Mouse (Mus musculus): ENCODE data around the gene Sox18. TPM values are rescaled to one million over a fixed set of nuclear protein-coding genes. Genes with fewer than 3 reads are reported as not detected.

Gene Sox18
- polyA plus RNA-seq, 1 experiment from 2014 or later: 53.6 TPM

- H3K4me1 ChIP-seq (ENCODE audit: control insufficient read depth, insufficient read depth, low read length): no peaks in the 10 kb centered on the region
- H3K36me3 ChIP-seq (ENCODE audit: control insufficient read depth, insufficient read depth): peaks cover 49% of the 10 kb centered on the region
- no peaks in the 10 kb centered on the region for H3K9me3 ChIP-seq (replicated peaks; ENCODE audit: control insufficient read depth, low read length)
- 87% methylated on average over 6 of the region's 6 CpGs for WGBS
- H3K9ac ChIP-seq (ENCODE audit: low read length): no peak overlapping the region
- no peaks in the 10 kb centered on the region for H3K27me3 ChIP-seq (ENCODE audit: control insufficient read depth, insufficient read depth, low read length)
- no peak overlapping the region for H3K4me2 ChIP-seq (ENCODE audit: low read depth, low read length)
- no peak overlapping the region for H3K27ac ChIP-seq (ENCODE audit: low read length)
- ATAC-seq (replicated peaks; ENCODE audit: extremely low read depth, insufficient read depth, low FRiP score): no peak
- no peak overlapping the region for H3K4me3 ChIP-seq (ENCODE audit: low read length)
These were observed 24.6 kb downstream of the Sox18 start for GRCm38 (mm10) chr2:181646626-181647472.

- no peak overlapping the region for H3K27ac ChIP-seq (ENCODE audit: low read length)
- no peaks in the 10 kb centered on the region for H3K4me1 ChIP-seq (ENCODE audit: control insufficient read depth, insufficient read depth, low read length)
- H3K27me3 ChIP-seq (ENCODE audit: control insufficient read depth, insufficient read depth, low read length): no peaks in the 10 kb centered on the region
- H3K36me3 ChIP-seq (ENCODE audit: control insufficient read depth, insufficient read depth): peaks cover 53% of the 10 kb centered on the region
- H3K9ac ChIP-seq (ENCODE audit: low read length): no peak overlapping the region
- 94% methylated on average over 3 of the region's 3 CpGs for WGBS
- no peak overlapping the region for H3K4me2 ChIP-seq (ENCODE audit: low read depth, low read length)
- no peak overlapping the region for H3K4me3 ChIP-seq (ENCODE audit: low read length)
- H3K9me3 ChIP-seq (replicated peaks; ENCODE audit: control insufficient read depth, low read length): no peaks in the 10 kb centered on the region
- no peak for ATAC-seq (replicated peaks; ENCODE audit: extremely low read depth, insufficient read depth, low FRiP score)
These were observed 25.8 kb downstream of the Sox18 start for GRCm38 (mm10) chr2:181645666-181646065.

- Histone ChIP-seq H3K9ac (ENCODE audit: low read length) (no peak overlapping the region), H3K4me3 (ENCODE audit: low read length) (no peak overlapping the region), H3K27ac (ENCODE audit: low read length) (no peak overlapping the region), H3K27me3 (ENCODE audit: control insufficient read depth, insufficient read depth, low read length) (no peaks in the 10 kb centered on the region), H3K9me3 (replicated peaks; ENCODE audit: control insufficient read depth, low read length) (no peaks in the 10 kb centered on the region), H3K4me2 (ENCODE audit: low read depth, low read length) (no peak overlapping the region), H3K36me3 (ENCODE audit: control insufficient read depth, insufficient read depth) (peaks cover 52% of the 10 kb centered on the region), H3K4me1 (ENCODE audit: control insufficient read depth, insufficient read depth, low read length) (no peaks in the 10 kb centered on the region)
- ATAC-seq (replicated peaks; ENCODE audit: extremely low read depth, insufficient read depth, low FRiP score): no peak
- 95% methylated on average over 2 of the region's 2 CpGs for WGBS
These were observed 27.1 kb downstream of the Sox18 start for GRCm38 (mm10) chr2:181644361-181644760.

GRCm38 (mm10) chr2:181635865-181636264, 35.6 kb downstream of the Sox18 start:
- H3K27ac ChIP-seq (ENCODE audit: low read length): no peak overlapping the region
- no peak overlapping the region for H3K4me2 ChIP-seq (ENCODE audit: low read depth, low read length)
- H3K9me3 ChIP-seq (replicated peaks; ENCODE audit: control insufficient read depth, low read length): no peaks in the 10 kb centered on the region
- no peaks in the 10 kb centered on the region for H3K27me3 ChIP-seq (ENCODE audit: control insufficient read depth, insufficient read depth, low read length)
- no peak for ATAC-seq (replicated peaks; ENCODE audit: extremely low read depth, insufficient read depth, low FRiP score)
- H3K4me3 ChIP-seq (ENCODE audit: low read length): no peak overlapping the region
- H3K36me3 ChIP-seq (ENCODE audit: control insufficient read depth, insufficient read depth): peaks cover 61% of the 10 kb centered on the region
- no peak overlapping the region for H3K9ac ChIP-seq (ENCODE audit: low read length)
- WGBS: 92% methylated on average over 3 of the region's 3 CpGs
- H3K4me1 ChIP-seq (ENCODE audit: control insufficient read depth, insufficient read depth, low read length): no peaks in the 10 kb centered on the region

GRCm38 (mm10) chr2:181632624-181633023, 38.8 kb downstream of the Sox18 start:
- WGBS: 93% methylated on average over 6 of the region's 6 CpGs
- H3K4me3 ChIP-seq (ENCODE audit: low read length): no peak overlapping the region
- ATAC-seq (replicated peaks; ENCODE audit: extremely low read depth, insufficient read depth, low FRiP score): no peak
- peaks cover 44% of the 10 kb centered on the region for H3K36me3 ChIP-seq (ENCODE audit: control insufficient read depth, insufficient read depth)
- H3K4me2 ChIP-seq (ENCODE audit: low read depth, low read length): no peak overlapping the region
- no peaks in the 10 kb centered on the region for H3K4me1 ChIP-seq (ENCODE audit: control insufficient read depth, insufficient read depth, low read length)
- H3K27me3 ChIP-seq (ENCODE audit: control insufficient read depth, insufficient read depth, low read length): no peaks in the 10 kb centered on the region
- no peak overlapping the region for H3K9ac ChIP-seq (ENCODE audit: low read length)
- no peak overlapping the region for H3K27ac ChIP-seq (ENCODE audit: low read length)
- no peaks in the 10 kb centered on the region for H3K9me3 ChIP-seq (replicated peaks; ENCODE audit: control insufficient read depth, low read length)

GRCm38 (mm10) chr2:181628471-181628870, 43.0 kb downstream of the Sox18 start:
- Histone ChIP-seq H3K4me3 (ENCODE audit: low read length) (no peak overlapping the region), H3K9me3 (replicated peaks; ENCODE audit: control insufficient read depth, low read length) (no peaks in the 10 kb centered on the region), H3K4me2 (ENCODE audit: low read depth, low read length) (no peak overlapping the region), H3K27me3 (ENCODE audit: control insufficient read depth, insufficient read depth, low read length) (no peaks in the 10 kb centered on the region), H3K4me1 (ENCODE audit: control insufficient read depth, insufficient read depth, low read length) (no peaks in the 10 kb centered on the region), H3K36me3 (ENCODE audit: control insufficient read depth, insufficient read depth) (peaks cover 17% of the 10 kb centered on the region), H3K9ac (ENCODE audit: low read length) (no peak overlapping the region), H3K27ac (ENCODE audit: low read length) (no peak overlapping the region)
- ATAC-seq (replicated peaks; ENCODE audit: extremely low read depth, insufficient read depth, low FRiP score): no peak

GRCm38 (mm10) chr2:181623401-181623800, 48.0 kb downstream of the Sox18 start:
- Histone ChIP-seq H3K4me2 (ENCODE audit: low read depth, low read length) (no peak overlapping the region), H3K36me3 (ENCODE audit: control insufficient read depth, insufficient read depth) (peaks cover 32% of the 10 kb centered on the region), H3K9me3 (replicated peaks; ENCODE audit: control insufficient read depth, low read length) (no peaks in the 10 kb centered on the region), H3K27me3 (ENCODE audit: control insufficient read depth, insufficient read depth, low read length) (no peaks in the 10 kb centered on the region), H3K4me1 (ENCODE audit: control insufficient read depth, insufficient read depth, low read length) (no peaks in the 10 kb centered on the region), H3K4me3 (ENCODE audit: low read length) (no peak overlapping the region), H3K9ac (ENCODE audit: low read length) (no peak overlapping the region), H3K27ac (ENCODE audit: low read length) (no peak overlapping the region)
- no peak for ATAC-seq (replicated peaks; ENCODE audit: extremely low read depth, insufficient read depth, low FRiP score)

Other genes with a start within 250 kb of the Sox18 start
- 9.8 and 10.3 TPM in 2 replicates for gene Zbtb46, start 212.2 kb downstream of the Sox18 start, polyA plus RNA-seq (2015; fragmentation: Nextera tagmentation; extraction: Ambion mirVana)
- 0.17 and 0.19 TPM in 2 replicates for gene Abhd16b, start 178.4 kb downstream of the Sox18 start, polyA plus RNA-seq (2015; fragmentation: Nextera tagmentation; extraction: Ambion mirVana)
- gene Tpd52l2, start 174.5 kb downstream of the Sox18 start, polyA plus RNA-seq (2015; fragmentation: Nextera tagmentation; extraction: Ambion mirVana): 123 and 125 TPM in 2 replicates
- 77.9 and 82.1 TPM in 2 replicates for gene Dnajc5, start 151.2 kb downstream of the Sox18 start, polyA plus RNA-seq (2015; fragmentation: Nextera tagmentation; extraction: Ambion mirVana)
- gene Uckl1, start 86.7 kb downstream of the Sox18 start, polyA plus RNA-seq (2015; fragmentation: Nextera tagmentation; extraction: Ambion mirVana): 77.3 and 85.8 TPM in 2 replicates
- gene Prpf6, start 79.8 kb downstream of the Sox18 start, polyA plus RNA-seq (2015; fragmentation: Nextera tagmentation; extraction: Ambion mirVana): 47.4 and 47.6 TPM in 2 replicates
- 22.8 and 26.0 TPM in 2 replicates for gene Zfp512b, start 78.8 kb downstream of the Sox18 start, polyA plus RNA-seq (2015; fragmentation: Nextera tagmentation; extraction: Ambion mirVana)
- 11.2 and 12.4 TPM in 2 replicates for gene Samd10, start 72.4 kb downstream of the Sox18 start, polyA plus RNA-seq (2015; fragmentation: Nextera tagmentation; extraction: Ambion mirVana)
- not detected in 2 replicates for gene Gm29797, start 14.6 kb downstream of the Sox18 start, polyA plus RNA-seq (2015; fragmentation: Nextera tagmentation; extraction: Ambion mirVana)
- 17.6 and 19.6 TPM in 2 replicates for gene Tcea2, start 8.7 kb upstream of the Sox18 start, polyA plus RNA-seq (2015; fragmentation: Nextera tagmentation; extraction: Ambion mirVana)
- gene Rgs19, start 22.3 kb upstream of the Sox18 start, polyA plus RNA-seq (2015; fragmentation: Nextera tagmentation; extraction: Ambion mirVana): 34.5 and 40.2 TPM in 2 replicates
- gene Lkaaear1, start 26.8 kb upstream of the Sox18 start, polyA plus RNA-seq (2015; fragmentation: Nextera tagmentation; extraction: Ambion mirVana): not detected in 2 replicates
- gene Oprl1, start 43.4 kb upstream of the Sox18 start, polyA plus RNA-seq (2015; fragmentation: Nextera tagmentation; extraction: Ambion mirVana): 1.2 and 1.3 TPM in 2 replicates
- 0.06 and 0.08 TPM in 2 replicates for gene Myt1, start 91.7 kb upstream of the Sox18 start, polyA plus RNA-seq (2015; fragmentation: Nextera tagmentation; extraction: Ambion mirVana)
- gene Pcmtd2, start 166.2 kb upstream of the Sox18 start, polyA plus RNA-seq (2015; fragmentation: Nextera tagmentation; extraction: Ambion mirVana): 30.2 and 31.7 TPM in 2 replicates
- 41.8 and 44.9 TPM in 2 replicates for gene Polr3k, start 192.7 kb upstream of the Sox18 start, polyA plus RNA-seq (2015; fragmentation: Nextera tagmentation; extraction: Ambion mirVana)

Data from heart, embryonic 16.5 days (tissue).